Mouse (Mus musculus) thymus, postnatal 14 days (tissue): ENCODE results near the gene Hunk.

Source experiments
- DNase-seq: peaks from one replicate; pipeline ENCODE4 v3.0.0; 2021

The Hunk gene

GRCm38 (mm10) chr16:90395996-90396556, 10.3 kb downstream of the Hunk start:
- no peak for DNase-seq

GRCm38 (mm10) chr16:90396882-90397281, 11.1 kb downstream of the Hunk start:
- no peak for DNase-seq

GRCm38 (mm10) chr16:90400314-90400713, 14.5 kb downstream of the Hunk start:
- no peak for DNase-seq

- no peak for DNase-seq
Measured at GRCm38 (mm10) chr16:90400906-90401666, 15.3 kb downstream of the Hunk start.

- DNase-seq = no peak
Measured at GRCm38 (mm10) chr16:90402292-90402691, 16.5 kb downstream of the Hunk start.

- no peak for DNase-seq
Measured at GRCm38 (mm10) chr16:90405195-90405594, 19.4 kb downstream of the Hunk start.

- DNase-seq = no peak
Measured at GRCm38 (mm10) chr16:90405599-90405998, 19.8 kb downstream of the Hunk start.

- DNase-seq = no peak
Measured at GRCm38 (mm10) chr16:90407541-90408289, 21.9 kb downstream of the Hunk start.

GRCm38 (mm10) chr16:90412096-90413082, 26.6 kb downstream of the Hunk start:
- no peak for DNase-seq

GRCm38 (mm10) chr16:90416621-90417020, 30.8 kb downstream of the Hunk start:
- DNase-seq = no peak

- no peak for DNase-seq
Measured at GRCm38 (mm10) chr16:90418661-90419060, 32.8 kb downstream of the Hunk start.

- no peak for DNase-seq
Measured at GRCm38 (mm10) chr16:90421145-90421544, 35.3 kb downstream of the Hunk start.

GRCm38 (mm10) chr16:90421551-90421950, 35.7 kb downstream of the Hunk start:
- no peak for DNase-seq

- no peak for DNase-seq
Measured at GRCm38 (mm10) chr16:90422108-90422529, 36.3 kb downstream of the Hunk start.

- no peak for DNase-seq
Measured at GRCm38 (mm10) chr16:90423898-90424297, 38.1 kb downstream of the Hunk start.

- no peak for DNase-seq
Measured at GRCm38 (mm10) chr16:90424391-90424790, 38.6 kb downstream of the Hunk start.

GRCm38 (mm10) chr16:90426234-90426633, 40.4 kb downstream of the Hunk start:
- DNase-seq = no peak

GRCm38 (mm10) chr16:90427838-90428630, 42.2 kb downstream of the Hunk start:
- DNase-seq = no peak

GRCm38 (mm10) chr16:90433551-90433950, 47.7 kb downstream of the Hunk start:
- DNase-seq = no peak

- no peak for DNase-seq
Measured at GRCm38 (mm10) chr16:90435231-90435630, 49.4 kb downstream of the Hunk start.

GRCm38 (mm10) chr16:90437276-90437675, 51.5 kb downstream of the Hunk start:
- no peak for DNase-seq

GRCm38 (mm10) chr16:90439493-90439892, 53.7 kb downstream of the Hunk start:
- DNase-seq = no peak
